Mouse (Mus musculus) 3134 (cell line): ENCODE measurements around the gene Commd1.

ENCODE experiments used
- DNase-seq: peaks from one replicate; pipeline ENCODE4 v3.0.0-alpha.2; 2011; ENCODE audit warnings: low spot score; ENCODE audit not compliant: insufficient read length; ENCODE audit errors: extremely low read depth

Commd1 gene

DNA sequence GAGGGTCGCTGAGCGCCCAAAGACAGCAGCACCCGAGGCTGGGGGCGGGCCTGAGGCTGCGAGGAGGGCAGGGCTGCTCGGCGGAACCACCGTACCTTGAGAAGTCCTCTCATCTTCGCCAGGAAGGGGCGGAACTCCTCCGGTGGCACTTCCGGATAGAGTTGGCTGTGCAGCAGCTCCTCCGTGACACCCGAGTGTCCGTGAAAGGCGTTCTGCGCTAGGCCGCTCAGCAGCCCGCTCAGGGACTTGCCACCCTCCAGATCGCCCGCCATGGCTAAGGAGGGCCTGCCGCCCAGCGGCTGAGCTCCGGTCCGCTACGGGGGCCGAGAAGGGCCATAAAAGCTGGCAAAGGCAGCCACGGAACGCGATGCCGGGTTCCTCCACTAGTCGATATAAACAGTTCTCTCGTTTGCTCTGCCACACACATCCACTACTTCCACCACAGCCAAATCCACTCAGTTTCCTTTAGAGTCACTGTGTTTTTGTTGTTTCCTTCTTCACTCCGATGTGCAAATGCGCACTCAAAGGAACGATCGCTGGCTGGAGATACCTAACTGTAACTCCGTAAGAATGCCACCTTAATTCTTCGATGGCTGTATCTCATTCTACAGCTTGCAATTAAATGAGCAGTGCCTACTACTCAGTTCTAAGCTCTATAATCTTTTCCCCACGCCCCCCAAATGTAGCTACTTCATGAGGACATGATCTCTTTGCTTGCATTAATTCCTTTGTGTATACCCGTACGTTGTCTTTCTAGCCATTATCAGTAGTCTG, at the start of gene Commd1, which contains the start of gene Gm28048:
Gene Commd1 (minus strand): TSS at position 399 of the 774 bp plus-strand sequence.
Gene Gm28048 (minus strand): TSS at position 107 of the 774 bp plus-strand sequence.
- peak; percentile 96 for DNase-seq

DNA sequence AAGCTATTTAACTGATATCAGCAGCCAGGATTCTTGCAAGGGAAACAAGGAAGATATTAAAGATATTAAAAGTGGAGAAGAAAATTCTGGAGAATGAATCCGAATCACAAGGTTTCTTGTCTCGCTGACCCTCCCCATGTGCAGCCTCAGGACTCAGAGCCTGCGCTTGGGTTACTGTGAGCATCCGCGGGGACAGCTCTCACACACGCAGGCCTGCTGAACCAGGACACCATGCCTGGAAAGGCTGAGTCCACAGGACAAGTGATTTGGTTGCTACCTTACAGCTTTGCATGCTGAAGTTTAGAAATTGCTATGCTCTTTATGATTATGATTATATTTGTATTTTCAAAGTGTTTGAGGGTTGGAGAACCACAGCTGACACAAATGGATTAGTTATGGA, 47.2 kb upstream of the Commd1 start:
- no peak for DNase-seq

DNA sequence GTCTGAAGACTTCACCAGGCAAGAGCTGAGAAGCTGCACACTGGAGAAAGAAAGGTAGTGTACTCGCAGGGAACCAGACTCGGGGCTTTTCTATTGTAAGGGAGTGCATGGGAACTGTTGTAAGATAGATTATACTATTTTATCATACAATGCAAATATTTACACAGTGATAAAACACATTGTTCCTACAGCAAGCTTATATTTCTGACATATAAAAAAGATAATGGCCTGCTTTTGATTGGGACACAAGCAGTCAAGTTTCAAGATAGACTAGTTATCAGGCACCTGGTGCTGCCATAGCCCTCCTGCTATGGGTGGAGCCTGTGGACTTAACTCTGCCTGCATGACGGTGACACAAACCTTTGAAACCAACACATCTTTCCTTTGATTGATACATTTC, 46.8 kb upstream of the Commd1 start:
- DNase-seq: no peak

DNA sequence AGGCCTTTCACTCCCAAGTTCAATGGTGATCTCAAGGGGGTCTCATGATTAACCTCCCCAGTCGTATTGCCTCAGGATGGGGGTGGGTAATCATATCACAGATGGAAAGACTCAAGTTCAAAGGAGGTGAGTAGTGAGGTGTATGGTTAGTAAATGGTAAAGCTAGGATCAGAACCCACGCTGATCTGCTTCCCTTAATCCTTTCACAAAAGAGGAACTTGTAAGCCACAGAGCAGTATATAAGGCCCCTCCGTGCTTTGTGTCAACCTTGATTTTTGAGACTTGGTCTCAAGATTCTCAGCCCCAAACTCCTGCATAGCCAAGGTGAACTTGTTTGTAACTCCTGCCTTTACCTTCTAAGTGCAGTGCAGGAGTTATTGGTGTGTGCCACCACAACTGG, 42.0 kb upstream of the Commd1 start:
- DNase-seq: no peak

DNA sequence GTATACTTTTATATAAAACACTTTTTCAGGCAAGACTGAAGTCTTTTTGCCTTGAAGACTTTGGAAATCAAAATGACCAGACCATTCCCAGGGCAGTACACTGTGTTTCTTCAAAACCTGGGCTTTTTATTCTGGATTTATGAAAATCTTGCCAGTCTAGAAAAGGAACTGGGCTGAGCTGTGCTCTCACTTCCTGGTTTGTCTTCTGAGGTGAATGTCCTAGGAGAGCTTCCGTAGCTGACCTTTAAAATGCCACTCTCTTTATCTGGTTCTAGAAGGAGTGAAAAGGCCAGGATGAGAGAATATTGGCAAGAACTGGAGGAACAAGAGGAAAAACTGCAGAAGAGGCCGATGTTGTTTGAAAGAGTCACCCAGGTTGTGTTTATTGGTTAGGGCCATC, 41.0 kb upstream of the Commd1 start:
- DNase-seq: no peak

DNA sequence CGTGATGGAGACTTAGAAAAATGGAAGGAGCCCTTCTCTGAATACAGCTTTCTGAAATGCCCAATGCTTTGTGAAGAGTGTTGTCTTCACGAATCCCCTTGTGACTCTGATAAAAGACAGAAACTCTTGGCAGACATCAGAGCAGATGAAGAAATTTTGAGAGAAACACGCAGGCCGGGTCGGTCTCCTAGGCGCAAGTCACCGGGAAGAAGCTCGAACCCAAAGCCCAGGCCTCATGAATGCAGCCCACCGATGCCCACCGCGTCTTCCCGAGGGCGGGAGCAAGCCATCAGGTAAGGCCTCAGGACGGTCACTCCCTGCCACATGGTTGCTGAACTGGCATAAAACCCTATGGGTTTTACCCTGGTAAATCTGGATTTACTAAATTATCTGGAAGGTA, 38.7 kb upstream of the Commd1 start:
- no peak for DNase-seq

DNA sequence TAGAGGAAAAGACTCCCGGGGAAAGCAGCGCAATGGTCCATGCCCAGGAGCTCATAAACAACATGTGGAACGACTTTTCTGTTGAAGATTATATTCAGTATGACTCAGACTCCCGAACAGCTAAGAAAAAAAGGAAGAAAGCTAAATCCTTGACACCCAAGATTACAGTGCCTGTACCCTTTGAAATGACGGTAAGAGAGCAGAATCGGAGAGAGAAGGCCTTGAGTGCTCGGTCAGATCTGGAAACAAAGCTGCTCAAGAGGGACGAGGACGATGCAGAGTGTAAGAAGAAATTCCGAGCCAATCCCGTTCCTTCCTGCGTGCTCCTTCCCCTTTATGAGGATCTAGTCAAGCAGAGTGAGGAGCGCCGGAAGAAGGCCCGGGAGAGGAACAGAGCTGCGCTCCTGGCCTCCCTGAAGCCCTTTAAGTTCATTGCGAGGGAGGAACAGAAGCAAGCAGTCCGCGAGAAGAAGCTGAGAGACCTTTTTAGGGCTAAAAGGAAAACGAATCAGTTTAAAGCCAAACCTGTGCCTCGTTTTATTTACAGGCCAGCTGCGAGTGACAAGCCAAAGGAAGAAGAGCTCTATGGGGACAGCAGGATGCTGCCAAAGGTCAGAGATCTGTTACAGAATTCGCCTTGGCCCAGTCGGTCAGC, 38.1 kb upstream of the Commd1 start:
- DNase-seq: no peak

DNA sequence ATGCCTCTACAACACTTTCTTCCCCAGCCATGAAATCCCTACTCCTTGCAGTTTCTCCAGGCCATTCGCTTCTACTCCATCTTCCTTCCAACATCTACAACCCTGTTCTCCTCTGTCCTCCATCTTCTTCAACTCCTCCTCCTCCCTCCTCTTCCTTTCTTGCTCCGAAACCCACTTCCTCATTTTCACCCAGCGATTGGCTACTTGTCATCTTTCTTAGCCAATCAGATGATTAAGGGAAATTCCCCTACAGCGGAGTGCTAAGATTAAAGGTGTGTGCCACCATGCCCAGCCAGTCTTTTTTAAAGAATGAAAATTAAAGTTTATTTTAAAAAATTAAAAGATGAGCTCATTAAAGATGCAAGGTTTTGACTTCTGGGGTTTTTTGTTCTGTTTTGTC, 35.8 kb upstream of the Commd1 start:
- DNase-seq: no peak

DNA sequence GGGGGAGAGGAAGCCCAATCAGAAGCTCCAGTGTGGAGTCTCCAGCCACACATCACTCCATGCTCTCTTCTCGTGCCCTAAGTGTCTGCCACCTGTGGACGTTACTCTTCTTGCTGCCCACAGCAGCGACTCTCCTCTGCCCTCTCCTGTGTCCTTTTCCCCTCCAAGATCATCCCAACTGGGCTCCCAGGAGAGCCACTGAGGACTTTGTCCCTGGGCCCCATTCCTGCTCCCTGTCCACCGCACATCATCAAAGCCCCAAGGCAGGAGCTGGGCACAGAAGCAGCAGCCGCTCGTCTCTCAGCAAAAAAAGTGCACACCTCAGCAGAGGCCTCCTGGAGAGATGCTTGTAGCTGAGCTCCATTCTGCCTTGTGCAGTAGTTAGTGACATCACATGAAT, 32.8 kb upstream of the Commd1 start:
- DNase-seq: no peak

DNA sequence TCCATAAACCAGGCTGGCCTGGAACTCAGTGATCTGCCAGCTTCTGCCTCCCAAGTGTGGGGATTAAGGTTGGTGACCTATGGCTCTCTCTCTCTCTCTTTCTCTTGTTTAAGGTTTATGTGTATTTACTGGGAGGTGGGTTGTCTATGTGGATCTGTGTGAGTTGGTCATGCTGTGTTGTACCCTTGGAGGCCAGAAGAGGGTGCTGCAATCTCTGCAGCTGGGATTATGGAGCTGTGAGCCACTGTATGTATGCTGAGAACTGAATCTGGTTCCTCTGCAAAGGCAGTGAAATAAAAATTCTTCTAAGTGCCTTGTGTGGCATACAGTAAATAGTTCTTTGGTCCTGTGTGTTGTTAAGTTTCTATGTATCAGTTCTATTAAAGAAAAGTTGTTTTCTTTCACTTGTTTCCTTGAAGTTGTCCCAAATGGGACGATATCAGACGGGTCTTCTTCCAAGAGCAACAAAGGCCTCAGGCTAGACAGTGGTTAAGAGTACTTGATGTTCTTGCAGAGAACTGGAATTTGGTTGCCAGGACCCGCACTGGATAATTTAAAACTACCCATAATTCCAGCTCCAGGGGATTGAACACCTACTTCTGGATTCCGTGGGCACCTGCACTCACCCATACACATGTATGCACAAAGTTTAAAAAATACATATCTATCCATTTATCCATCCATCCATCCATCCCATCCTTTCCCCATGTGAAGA, 31.6 kb upstream of the Commd1 start:
- DNase-seq: no peak

DNA sequence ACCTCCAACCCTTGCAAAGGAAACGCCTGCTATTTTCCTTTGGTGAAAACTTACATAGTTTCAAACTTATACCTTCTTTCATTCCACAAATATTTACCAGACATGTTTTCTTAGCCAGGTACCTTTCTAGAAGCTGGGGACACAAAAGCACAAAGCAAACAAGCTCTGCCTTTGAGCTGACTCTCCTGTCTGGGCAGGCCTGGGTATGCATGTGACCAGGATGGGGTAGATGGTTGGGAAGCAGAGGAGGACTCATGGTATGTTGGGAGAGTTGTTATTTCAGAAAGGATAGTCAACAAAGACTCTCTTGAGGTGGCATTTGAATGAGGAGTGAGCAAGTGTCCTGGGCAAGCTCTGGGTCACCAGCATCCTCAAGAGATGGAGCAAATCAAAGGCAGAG, 30.9 kb upstream of the Commd1 start:
- no peak for DNase-seq

DNA sequence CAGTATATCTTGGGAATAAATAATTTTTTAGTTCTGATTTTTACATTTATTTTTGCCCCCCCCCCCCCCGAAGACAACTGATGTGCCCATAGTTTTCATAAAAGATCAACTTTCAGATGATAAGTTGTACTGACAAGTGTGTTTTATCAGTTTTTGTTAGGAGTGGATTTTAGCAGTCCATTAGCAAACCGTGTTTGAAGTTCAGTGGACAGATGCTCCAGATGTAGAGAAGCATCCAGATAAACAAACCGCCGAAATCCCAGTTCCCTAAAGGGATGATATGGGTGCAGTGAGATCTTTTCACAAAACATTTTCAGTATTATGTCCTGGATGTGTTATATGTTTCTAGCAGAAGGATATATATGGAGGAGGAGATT, 26.6 kb upstream of the Commd1 start:
- no peak for DNase-seq

DNA sequence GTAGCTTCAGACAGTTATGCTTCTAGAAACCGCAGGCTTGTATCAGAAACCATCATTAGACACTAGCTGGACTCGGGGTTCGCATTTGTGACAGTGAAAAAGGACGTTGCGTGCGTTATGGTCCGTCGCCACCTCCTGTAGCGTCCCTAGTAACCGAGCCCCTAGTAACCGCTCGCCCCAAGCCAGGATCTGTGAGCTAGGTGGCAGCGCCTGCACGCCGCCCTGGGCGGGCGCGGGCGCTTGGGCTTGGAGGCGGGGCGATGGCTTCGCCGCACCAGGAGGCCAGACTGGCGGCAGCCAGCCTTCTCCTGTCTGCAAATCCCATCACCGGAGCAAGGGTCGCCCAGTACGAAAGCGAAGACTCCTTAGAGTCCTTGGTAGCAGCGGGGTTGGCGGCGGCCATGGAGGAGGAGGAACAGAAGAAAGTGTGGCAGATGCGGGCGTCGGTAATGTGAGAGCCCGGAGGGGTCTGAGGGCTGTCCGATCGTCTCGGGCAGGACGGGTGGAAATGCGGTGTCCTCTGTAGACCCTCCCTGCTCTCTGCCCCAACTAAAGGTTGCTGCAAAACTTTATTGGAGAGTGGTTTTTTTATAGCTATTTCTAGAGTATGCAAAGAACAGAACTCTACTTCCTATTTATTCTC, 26.1 kb upstream of the Commd1 start:
- peak; percentile 94 for DNase-seq

DNA sequence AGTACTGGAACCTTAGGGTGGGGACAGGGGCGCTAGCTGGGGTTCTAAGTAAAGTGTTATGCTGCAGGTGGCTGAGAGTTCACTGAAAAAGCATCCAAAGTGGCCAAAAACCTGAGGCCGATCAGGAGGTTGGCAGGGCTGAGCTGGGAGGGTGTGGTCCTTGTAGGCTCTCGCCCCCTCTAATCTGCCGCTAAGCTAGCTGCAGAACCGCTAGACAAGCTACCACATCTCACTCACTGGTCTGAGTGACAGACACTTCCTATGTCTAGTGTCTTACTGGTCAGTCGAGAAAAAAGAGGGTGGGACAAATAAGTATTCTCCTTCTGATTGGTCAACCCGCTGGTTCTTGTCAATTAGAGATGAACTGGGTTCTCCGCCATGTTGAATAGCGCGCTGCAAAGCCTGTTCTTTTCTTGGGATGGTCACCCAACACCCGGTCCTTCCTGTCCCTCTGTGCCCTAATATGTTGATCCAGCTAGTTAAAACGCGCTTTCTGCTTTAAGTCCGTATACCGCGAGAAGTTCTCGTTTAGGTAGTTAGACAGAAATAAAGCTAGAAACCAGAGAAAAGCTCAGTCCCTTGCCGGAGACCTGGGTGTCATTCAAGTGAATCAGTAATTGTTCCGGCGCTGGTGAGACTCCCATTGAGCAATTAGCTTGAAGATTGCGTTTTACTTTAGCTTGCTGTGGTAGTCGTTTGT, 25.4 kb upstream of the Commd1 start, which contains the start of gene Fam161a:
Gene Fam161a (plus strand): TSS at position 51 of the 700 bp plus-strand sequence.
- peak; percentile 73 for DNase-seq

DNA sequence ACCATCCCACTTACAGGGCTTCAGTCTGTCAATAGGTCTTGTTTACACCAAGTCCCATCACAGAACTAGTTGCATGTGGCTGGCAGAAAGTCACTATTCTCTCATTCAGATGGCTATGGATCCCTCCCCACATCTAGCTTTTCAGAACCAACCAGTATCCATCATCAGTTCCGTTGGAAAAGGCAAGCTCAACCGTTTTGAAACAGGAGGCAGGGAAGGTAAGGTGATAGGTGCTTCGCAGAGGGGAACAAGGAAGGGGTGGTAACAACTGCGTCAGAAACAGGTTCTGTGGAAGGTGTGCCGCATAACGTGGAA, 24.9 kb upstream of the Commd1 start:
- DNase-seq: no peak

DNA sequence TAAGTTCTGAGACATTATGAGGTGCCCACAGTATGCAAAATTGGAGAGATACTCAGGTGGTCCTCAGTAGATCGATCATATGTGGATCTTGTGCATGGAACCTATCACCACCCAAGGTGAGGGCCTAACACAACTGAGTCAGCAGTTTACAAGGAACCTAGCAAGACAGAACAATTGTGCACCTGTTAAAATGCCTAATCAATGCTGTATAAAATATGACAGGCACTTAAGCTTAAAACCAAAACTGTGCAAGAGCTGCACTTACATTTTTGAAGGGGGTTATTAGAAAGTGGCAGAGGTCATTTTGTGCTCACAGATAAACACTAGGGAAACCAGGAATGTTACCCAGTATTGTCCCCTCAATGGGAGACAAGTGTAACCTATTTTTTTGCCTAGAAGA, 23.1 kb upstream of the Commd1 start:
- DNase-seq: no peak

DNA sequence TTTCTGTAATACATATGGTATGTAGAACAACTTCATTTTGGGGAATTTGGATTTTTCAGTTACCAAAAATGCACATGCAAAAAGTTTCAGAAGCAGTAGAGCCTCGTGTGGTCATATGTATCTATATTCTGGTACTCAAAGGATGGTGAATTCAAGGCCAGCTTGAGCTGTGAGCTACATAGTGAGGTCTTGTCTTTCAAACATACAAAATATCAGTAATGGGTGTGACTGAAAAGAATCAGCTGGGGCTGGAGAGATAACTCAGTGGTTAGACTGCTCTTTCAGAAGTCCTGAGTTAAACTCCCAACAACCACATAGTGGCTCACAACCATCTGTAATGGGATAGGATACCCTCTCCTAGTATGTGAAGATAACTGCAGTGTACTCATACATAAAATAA, 16.1 kb upstream of the Commd1 start:
- no peak for DNase-seq

DNA sequence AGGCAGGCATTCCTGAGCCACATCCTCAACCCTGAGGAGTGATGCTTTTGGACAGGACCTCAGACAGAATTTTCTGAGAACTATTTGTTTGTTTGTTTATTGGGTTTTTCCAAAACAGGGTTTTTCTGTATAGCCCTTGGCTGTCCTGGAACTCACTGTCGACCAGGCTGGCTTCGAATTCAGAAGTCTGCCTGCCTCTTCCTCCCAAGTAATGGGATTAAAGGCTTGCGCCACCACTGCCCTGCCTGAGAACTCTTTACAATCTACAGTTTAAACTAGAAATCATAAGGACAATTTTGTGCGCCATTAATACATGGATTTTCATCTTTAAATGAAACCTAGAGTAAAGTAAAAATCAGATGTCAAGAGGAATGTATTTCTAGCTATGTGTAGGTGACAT, 13.3 kb upstream of the Commd1 start:
- DNase-seq: no peak

DNA sequence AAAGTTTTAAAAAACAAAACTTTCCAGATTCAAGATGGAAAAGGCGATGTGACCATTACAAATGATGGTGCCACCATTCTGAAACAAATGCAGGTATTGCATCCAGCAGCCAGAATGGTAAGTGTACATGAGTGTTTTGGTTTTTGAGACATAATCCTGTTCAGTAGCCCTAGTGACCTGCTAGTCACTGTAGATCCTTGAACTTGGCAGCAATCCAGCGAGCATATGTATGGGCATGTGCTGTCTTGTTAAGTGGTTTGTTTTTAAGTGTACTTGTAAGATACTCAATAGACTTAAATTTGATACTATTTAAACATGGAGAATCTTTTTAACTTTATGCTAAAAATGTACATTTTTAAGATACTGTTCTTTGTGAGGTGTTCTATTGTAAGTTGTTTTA, 12.1 kb upstream of the Commd1 start:
- DNase-seq: no peak

DNA sequence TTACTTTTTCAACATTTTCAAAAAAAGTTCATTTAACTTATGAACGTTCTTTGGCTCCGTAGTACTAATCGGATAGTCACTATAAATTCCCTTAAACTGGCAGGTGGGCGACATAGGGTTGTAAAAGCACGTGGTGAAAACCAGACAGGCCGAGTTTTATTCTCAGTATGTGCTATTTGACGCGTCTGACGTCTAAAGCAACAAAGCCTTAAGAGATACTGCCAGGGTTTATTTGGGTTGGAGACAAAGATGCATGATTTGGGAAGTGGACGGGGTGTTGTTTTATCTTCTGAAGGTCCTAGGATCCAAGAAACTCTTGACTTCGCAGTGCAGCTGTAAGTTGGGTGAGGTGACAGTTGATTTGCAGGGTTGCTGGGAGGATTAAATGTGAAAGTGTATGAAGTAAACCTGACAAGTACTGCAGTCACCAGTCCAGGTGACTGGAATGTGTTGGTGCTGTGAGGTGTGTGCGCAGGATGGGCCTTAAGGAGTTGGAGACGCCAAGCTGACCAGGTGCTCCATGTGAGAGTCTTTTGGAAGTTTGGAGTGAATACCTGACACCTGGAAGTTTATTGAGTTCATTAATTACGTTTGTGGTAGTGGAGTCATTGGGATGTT, 9.1 kb upstream of the Commd1 start:
- no peak for DNase-seq
